Mouse (Mus musculus): ENCODE measurements around the gene Fam131c.

DNA sequence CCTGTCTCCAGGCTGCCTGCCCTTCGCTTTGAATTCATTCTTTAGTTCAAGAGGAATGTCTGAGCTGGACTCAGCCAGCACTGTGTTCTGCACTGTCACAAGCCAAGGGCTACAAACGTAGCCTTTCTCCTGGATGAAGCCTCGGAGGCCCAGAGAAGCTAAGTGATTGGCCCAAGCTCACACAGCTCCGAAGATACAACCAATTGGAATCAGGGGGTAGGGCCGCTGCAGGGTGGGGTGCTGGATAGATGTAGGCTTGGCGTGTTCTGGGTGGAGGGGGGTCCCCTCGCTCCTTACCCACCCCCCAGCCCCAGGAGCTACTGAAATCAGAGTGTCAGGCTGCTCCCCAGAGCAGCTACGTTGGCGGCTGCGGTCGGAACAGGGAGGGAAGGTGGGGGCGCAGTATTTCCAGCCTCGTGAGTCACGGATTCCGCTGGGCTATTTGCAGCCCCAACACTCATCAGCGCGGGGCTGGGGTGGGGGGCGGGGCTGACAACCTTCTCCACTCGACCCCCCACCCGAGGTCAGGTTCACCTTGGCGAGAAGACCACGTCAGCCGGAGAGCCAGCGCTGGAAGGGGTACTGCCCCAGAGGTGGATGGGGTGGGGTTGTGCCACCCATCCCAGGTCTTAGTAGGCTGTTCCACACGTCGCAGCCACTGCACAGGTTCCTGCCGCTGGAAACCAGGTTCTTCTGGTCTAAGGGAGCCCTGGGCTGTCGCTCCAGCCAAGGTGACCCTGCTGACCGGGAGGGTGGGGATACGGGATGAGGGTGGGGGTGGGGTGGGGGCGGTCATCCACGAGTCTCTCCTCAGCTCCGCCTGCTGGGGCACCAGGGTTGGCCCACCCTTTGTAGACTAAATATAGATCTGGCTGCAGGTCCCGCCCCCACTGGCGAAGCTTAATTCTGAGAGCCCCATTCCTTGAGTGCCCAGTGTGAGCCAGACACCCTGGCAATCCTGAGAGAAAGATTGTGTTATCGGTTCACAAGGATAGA lies 57.8 kb downstream of the Fam131c start:
- TF ChIP-seq CTCF (IDR thresholded peaks at IDR 0.05; ENCODE audit: low read depth, low read length): no peak
- TF ChIP-seq POLR2A (IDR thresholded peaks at IDR 0.05; ENCODE audit: extremely low read depth, insufficient read depth, low read length): no peak

Measured in liver, adult 2 months (tissue).